Mouse (Mus musculus): ENCODE results near the gene Tnni2.
"Not testable (repeated sequence)": the region's sequence is repeated elsewhere in the genome, so short reads cannot be mapped to it uniquely, and the experiment has no call there.

Gene Tnni2

DNA sequence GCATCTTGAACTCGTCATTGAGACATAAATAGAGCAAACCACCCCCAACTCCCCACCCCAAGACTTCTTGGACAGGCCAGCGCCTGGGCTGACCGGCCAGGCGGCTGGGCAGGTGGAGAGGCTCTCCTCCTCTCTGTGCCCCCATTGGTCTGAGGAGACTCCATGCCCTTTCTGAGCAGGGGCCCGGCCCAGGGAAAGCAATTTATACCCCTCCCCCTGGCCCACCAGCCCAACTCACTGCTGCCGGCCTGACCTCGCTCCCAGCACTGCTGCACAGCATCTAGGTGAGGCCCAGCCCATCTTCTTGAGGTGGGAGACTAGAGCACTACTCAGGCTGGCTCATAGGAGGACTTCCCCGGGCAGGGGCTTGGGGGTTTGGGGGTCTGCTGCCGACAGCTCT lies at the start of gene Tnni2:
Gene Tnni2, plus strand, starts transcription at position 224 of the 400 bp plus-strand sequence.
- DNase-seq = no peak

DNA sequence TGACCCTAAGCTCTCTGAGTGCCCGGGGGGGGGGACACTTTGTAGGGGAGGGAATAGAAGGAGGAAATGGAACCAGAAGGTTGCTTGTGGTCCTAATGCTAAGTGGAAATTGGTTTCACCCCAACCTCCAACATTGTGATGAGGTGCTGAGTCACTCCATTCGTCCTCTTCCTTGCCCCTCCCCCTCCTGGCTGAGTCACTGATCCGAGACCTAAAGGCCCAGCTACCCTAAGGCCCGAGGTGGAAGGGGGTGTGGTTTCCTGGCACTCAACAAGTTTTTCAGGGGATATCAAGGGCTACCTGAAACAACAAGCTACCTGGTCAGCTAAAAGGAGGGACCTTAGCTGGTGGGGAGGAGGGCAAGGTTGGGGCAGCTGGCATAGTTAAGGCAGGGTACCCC lies 48.4 kb upstream of the Tnni2 start:
- DNase-seq = no peak

DNA sequence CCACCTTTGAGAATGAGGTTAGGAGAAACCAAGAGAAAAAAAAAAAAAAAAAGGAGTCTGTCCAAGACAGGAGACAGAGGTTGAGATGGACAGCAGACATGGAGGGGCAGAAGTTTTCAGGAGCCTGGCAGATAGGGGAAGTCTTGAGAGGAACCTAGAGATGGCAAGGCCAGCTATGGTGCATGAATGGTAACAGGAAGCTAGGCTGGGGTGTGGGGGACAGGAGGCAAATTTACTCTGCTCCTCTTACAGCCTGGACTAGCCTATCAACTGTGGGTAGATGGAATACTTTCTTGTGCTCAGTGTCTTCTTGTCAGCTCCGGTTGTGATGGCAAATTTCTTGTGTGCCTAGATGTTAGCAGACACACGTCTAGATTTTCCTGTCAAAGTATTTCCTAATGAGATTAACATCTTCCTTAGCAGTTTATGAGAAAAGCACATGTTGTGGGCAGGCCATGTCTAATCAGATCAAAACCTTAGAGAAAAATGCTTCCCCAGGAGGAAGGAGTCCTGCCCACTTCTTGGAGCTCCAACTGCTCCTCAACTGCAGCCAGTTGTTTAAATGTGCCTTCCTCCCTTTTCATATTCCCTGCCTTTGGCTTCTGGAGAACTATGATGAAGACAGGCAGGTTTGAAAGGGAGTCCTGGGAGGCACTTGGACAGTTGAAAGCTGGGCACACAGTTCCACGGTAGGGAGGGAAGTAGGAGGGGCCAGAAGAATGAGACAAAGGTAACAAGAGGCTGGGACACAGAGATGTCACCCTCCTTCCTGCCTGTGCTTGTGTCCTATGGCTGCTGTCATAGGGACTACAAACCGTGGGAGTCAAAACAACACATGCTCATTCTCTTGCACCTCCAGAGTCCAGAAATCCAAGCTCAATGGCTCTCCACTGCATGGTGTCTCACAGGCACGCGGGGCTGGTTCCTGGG lies 47.1 kb upstream of the Tnni2 start:
- DNase-seq = no peak

DNA sequence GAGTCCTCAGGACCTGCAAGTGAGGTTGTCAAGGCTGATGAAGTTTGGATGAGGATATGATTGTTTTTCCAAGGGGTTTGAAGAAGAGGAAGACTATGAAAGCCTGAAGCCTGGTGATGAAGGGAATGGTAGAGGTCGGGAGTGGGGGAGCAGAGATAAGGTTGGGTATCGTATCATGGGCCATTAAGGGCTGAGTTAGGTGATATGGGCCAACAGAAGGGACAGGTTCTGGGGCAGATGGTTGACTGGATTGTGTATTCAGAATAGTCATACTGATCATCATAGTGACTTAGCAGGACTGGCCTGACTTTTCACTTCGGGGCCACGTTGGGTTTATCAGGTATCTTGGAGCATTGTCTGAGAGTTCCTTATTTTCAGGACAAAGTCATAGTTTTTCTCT lies 46.1 kb upstream of the Tnni2 start:
- no peak for DNase-seq

DNA sequence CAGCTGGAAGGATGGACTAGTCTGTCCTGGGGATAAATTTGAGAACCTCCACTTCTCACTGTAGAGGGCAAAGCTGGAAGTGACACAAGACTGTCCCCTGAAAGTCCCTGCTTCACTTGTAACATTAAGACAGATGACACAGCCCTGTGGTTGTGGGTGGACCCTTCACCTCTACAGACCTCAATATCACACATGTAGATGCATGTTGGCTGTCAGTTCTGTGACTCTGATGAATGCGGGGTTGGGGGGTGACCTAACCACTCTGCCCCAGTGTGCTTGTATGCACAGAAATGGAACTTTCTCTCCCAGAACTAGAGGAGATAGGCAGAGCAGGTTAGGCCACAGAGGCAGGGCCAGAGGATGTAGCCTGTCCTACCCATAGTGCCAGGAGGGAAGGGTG lies 45.0 kb upstream of the Tnni2 start:
- DNase-seq = no peak

DNA sequence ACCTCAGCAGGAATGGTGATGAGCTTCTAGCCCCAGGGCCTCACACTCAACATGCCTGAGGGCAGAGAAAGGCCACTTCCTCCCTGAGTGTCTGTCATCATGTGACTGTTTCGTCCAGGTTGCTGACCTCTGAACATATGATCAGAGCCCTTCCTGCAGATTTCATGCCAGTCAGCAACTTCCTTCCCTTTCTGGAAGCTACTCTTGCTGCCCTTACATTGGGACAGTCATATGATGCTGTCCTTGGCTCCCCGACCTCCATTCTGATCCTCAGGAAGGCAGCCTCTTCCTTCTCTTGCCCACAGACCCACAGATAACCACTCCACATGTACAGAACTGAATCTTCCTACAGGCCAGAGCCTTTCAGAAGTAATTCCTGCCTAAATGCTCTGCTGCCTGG lies 43.6 kb upstream of the Tnni2 start:
- DNase-seq = no peak

DNA sequence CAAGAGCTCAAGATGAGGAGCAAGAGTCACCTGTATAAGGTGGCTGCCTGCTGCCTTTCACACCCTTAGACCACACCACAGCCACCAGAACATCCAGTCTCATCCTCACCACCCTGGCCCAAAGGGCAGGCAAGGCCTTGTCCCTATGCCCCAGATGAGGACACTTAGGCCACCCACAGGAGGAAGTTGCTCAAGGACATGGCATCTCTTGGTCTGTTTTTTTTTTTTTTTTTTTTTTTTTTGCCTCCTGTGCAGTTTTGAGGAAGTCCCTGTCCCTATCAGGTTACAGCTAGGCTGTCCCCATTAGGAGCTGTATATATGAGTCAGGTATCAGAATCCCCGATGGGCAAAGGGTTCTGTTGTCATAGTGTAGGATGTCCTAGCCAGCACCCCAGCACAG lies 42.4 kb upstream of the Tnni2 start:
- DNase-seq = no peak

DNA sequence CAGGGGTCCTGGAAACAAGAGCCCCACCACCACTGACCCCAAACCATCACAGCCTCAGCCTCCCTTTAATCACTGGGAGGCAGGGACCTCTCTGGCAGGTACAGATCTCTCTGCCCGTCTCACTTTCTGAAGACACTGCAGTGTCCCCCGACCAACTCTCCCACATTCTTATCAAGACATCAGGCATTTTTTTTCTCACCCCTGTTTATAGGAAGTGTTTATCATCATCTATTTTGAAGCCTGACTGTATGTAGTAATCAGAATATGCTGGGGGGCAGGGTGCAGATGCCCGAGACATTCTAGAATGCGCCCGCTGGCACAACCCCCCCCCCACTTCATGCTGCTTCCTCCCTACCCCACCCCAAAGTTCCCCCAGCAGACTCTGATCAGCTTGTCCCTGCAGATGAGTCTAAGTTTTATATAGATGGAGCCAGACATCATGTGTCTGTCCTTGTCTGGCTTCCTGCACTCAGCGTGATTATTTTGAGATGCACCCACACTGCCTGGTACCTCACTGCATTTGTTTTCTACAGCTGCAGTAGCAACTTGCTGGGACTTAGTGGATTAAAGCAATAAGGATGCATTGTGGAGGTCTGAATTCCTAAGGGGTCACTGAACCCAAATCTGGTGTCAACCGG lies 41.4 kb upstream of the Tnni2 start:
- no peak for DNase-seq

DNA sequence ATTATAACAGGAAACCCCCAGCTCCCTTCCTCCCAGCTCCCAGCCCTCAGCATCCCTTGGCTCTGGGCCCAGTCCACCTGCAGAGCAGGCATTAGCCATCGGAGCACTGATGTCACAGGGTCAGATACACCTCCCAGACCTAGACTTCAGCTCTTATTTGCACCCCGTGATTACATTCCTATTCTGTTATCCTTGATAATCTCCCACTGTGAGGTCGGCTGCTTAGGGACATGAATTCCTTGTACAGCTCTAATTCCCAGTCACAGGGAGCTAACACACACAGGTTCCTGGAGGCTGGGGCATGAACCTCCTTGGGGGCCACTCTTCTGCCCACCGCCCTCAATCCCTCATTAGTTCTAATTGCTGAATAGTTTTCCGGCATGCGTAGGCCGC lies 40.9 kb upstream of the Tnni2 start:
- DNase-seq = no peak

DNA sequence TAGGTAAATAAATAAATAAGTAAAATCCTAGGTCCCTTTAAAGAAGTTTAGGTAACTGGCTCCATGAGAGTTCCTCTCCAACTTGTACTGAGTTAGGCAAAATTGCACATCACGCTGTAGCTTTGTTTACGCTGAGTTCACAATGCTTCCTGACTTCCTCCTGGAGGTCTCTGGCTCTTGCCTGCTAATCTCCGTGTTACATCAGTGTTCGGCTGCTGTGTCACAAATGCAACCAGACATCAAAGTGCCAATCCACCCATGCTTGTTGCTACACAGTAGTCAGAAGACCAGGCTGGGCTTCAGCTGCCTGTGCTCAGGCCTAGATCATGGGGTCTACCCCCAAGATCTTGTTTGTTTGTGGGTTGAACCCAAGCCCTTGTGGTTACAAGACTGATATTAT lies 38.0 kb upstream of the Tnni2 start:
- DNase-seq = no peak

DNA sequence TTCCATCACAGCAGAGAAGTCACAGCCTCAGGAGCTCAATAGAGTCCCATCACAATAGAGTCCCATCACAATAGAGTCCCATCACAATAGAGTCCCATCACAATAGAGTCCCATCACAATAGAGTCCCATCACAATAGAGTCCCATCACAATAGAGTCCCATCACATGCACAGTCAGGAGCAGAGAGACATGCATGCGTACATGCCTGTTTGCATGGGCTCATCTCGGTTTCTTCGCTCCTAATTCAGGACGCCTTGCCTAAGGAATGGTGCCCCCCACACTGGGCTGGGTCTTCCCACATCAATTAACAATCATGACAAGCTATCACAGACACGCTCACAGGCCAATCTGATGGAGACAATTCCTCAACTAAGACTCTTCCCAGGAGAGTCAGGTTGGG lies 36.5 kb upstream of the Tnni2 start:
- not testable (repeated sequence) for DNase-seq

DNA sequence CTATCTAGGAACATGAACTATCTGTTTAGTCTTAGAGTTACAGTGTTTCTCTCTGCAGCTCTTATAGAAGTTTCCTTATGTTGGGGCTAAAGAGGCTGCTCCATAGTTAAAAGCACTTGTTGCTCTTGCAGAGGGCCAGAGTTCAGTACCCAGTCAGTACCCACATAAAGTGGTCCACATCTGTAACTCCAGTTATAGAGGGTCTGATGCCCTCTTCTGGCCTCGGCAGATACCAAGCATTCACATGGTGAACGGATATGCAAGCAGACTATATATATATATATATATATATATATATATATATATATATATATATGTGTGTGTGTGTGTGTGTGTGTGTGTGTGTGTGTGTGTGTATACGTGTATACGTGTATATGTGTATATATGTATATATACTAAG lies 33.7 kb upstream of the Tnni2 start:
- DNase-seq = no peak

DNA sequence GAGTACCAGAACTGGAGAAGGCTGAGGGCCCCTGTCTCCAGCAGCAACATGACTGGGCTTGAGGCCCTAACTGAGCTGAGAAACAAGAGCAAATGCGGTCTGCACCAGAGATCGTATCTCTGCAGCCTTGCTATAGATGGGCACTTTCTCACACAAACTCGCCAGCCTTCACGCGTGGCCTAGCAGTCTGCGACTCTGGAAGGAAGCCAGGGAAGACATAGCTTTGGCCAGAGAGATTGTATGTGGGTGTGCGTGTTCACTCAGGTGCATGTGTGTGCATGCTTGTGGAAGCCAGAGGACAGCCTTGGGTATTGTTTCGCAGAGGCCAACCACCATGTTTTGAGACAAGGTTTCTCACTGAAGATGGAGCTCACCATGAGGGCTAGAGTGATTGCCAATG lies 32.9 kb upstream of the Tnni2 start:
- no peak for DNase-seq

DNA sequence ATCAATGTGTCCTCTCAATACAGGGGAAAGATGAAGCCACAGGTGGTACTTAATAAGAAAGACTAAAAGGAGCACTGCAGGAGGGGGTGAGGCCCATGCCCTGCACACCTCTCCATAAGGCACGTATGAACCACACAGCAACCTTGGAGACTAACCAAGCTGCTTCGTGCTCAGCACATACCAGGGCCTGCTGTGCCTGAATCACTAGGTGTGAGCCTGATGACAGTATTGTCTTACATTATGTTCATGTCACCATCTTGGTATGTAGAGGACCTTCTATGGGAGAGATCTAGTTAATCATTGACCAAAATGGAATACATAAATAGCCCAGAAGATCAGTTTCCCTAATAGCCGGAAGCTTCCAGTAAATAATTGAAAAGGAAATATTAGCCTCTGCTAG lies 32.0 kb upstream of the Tnni2 start:
- DNase-seq = no peak

DNA sequence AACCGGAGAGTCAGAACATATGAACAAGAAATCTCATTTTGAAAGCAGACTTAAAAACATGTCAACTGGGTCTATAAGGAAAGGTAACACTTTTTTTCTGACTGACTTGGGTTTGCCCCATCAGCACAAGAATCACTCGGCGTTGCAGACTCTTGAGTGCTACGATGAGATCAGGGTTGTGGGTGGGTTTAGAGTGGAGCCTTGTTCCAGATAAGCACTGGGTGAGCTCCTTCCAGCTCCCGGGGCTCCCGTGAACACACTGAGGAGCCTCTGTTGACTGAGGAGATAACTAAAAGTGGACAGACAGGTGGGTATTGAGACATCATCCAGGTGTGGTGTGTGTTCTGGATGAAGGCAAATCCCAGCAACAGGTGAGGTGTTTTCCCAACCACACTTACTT lies 28.3 kb upstream of the Tnni2 start:
- DNase-seq = no peak

DNA sequence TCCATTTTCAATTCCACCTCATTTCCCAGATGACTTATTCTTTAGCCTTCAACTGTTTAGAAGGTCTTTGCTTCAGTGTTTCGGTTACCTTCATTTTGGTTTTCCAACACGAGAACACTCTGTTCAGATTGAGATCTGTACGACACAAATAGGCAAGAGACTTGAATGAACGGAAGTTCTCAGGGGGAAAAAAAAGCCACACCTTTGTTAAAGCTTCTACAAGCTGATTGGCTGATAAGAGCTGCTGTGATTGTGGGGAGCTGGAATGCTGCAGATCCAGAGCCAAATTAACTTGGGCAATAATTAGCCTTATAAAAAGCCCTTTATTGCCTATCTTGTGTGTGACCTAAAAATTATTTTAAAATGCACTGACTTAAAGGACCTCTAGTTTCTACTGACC lies 26.3 kb upstream of the Tnni2 start:
- DNase-seq = no peak

DNA sequence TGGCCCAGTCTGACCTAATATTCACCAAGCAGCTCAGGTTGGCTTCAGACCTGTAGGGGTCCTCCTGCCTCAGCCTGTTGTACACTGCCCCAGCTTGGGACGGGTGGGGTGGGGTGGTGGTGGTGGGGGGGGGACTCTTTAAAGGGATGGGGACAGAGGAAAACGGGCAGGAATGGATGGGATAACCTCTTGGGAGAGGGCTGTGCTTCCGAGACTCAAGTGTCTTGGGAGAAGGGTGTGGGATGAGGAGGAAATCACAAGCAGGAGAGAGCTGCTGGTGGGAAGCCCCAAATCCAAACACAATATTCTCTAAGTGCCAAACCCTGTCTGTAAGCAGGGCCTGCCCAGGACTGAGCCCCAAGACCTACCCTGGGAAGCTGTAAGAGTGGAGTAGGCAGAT lies 25.4 kb upstream of the Tnni2 start:
- no peak for DNase-seq

DNA sequence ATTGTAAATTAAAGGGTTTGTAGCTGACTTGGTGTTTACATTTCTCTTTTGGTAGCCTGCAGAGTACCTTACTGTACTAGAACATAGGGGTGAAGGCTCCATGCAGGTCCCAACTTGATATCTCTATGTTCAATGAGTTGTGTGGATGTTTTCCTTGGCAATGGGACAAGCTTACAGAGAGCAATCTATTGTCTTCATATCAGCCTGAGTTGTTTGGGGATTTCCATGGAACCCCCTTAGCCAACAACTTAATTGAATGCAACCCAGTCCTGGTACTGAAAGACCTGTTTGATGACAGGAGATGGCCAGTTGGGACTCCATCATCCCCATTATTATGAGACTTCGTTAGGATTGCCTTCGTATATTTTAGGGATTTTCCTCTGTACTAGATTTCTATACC lies 23.6 kb upstream of the Tnni2 start:
- no peak for DNase-seq

DNA sequence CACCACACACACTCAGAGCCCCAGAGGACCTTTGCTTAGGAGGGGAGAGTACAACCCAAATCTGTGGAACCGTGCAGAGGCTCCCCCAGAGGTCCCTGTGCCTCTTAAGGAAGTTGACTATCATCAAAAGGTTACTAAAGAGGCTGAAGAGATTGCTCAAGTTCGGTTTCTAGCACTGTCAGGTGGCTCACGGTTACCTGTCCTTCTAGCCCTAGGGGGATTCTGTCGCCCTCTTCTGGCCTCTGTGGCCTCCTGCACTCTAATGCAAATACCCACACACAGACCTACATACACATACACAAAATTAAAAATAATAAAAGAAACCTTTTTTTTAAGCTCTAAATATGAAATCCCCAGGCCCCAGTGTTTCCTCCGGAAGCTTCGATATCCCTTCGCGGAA lies 22.9 kb upstream of the Tnni2 start:
- no peak for DNase-seq

DNA sequence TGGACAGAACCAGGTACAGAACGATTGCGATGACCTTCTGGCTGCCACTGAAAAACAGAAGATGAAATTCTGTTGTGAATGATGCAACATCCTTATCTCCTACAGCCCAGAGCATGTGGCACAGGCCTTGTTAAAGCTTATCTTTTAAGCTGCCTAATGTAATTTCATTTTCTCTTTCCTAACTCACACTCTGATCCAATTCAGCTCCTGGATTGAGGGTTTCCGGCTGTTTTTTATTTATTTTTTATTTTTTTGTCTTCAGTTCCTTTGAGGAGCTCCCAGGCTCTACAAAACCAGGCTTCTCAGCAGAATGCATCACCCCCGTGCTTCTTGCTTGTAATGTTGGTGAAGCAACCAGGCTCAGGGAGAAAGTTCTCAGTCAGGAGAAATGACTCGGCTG lies 21.7 kb upstream of the Tnni2 start:
- no peak for DNase-seq

DNA sequence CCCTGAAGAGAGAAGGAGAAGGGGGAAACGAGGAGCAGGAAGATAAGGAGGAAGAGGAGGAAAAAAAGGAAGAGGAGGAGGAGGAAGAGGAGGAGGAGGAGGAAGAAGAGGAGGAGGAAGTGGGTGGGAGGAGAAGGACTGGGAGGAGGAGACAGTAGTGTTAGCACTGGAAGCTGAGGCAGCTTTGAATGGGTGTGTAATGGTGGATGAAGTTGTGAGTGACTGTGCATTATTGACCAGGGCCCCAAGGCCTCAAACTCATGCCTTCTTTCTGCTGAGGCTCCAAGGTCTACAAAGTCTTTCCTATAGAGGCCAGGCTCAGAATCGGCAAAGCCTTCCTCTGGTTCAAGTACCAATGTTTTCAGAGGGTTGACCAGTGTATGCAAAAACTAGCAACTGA lies 19.8 kb upstream of the Tnni2 start:
- DNase-seq = no peak

DNA sequence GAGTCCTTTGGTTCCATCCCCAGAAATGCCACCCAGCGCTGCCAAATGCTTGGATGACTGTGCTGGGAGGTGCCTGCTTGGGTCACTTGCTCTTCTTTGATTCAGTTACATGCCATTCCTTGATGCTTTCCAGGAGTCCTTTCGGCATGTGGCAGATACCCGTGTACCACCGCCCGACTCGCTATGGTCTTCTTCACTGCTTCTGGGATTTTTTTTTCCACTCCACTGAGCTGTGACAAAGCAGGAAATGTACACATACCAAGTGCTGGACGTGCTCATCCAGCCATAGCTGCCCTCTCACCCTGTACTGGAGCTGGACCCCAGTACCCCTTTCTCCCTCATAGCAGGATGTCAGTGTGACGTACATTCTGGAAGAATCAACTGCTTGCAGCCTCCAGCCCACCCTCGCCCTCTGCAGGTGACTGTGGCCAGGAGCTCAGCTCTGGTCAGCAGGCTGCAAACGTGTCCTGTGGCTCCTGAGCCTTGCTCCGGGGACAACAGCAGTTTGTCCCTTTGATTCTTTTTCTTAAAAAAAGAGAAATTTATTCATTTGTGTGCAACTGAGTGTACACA lies 15.9 kb upstream of the Tnni2 start:
- peak; percentile 53 to 58 for DNase-seq

DNA sequence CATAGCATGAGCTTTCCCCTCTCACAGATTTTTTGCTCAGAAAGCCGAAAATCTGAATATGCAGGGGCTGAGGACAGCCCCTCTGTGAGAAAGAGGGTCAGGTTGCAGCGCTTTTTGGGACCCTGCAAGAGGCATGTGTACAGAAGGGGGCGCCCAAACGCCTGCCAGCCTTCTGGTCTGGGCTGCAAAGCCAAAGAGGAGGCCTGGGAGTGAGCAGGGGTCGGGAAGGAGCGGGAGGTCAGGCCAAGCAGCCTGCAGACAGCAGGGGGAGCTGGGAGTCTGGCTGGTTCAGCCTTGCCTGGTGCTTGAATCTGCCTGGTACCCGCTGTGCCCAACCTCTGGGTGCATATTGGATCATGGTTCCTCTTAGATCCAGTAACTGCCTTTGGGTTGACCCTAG lies 13.4 kb upstream of the Tnni2 start:
- peak in 1 of 2 experiments; percentile 36 for DNase-seq

DNA sequence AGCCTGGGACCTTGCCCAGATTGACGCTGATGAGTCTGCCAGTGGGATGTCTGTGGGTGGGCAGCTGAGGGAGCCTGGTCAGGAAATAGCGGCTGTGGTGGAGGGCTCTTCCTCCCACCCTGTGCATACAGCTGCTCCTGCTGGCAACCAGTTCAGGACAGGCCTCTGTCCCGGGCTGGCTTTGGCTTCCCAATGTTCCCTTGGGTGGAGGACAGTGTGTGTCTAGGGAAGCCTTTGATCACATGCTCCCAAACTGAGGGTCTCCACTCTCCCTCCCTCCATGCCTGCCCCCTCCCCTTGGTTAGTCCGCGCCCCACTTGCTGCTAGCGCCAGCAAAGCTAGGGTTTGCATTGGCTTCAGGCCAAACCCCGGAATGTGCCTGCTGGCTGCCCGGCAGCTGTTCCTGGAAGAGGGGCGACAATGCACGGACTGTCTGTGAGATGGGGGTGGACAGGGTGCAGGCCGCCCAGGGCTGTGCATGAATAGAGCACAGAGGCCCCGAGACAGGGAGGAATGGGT lies 11.4 kb upstream of the Tnni2 start:
- DNase-seq = no peak
